Mouse (Mus musculus): ENCODE results near the gene Sgsm3. TPM values are rescaled to one million over a fixed set of nuclear protein-coding genes. Genes with fewer than 3 reads are reported as not detected.
A peak's percentile ranks its signal among the peaks of the same experiment; 100 is the strongest.

Sgsm3 gene
- polyA plus RNA-seq, 1 experiment from 2014 or later: 11.0 TPM

DNA sequence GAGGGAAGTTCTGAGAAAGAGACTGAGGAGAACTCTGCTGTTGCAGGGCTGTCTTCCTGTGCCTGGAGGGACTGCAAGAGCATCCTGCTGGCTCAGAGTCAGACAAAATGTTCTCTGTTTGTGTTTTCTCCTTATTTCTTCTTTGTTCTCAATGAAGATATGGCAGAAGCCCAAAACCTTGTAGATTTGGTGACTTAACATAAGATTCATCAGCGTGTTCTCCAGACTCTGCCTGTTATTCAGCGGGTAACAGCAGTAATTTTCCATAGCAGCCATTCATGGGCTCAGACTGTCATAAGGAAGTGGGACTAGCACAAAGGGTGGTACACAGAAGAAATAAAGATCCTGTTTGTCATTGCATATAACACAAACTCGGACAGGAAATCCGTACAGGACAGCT, 2.0 kb downstream of the Sgsm3 start:
- no peak for DNase-seq (ENCODE audit: low spot score)

DNA sequence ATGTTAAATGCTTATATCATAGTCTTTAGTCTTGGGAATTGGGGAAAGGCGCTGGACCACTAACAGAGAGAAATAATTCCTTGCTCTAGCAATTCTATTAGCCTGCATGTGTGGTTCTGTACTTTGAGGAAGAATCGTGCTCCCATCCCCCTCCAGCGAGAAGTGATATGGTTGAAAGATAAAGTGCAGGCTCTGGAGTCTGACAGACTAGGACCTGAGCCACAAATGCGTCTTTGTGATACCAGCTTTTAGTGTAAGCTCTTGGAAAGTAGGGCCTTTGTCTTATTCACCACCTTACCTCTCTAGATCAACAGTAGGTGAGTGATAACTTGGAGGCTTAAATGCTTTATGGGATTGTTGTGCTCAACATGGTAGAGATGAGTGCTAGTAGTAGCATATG, 3.6 kb downstream of the Sgsm3 start:
- DNase-seq (ENCODE audit: low spot score): no peak

DNA sequence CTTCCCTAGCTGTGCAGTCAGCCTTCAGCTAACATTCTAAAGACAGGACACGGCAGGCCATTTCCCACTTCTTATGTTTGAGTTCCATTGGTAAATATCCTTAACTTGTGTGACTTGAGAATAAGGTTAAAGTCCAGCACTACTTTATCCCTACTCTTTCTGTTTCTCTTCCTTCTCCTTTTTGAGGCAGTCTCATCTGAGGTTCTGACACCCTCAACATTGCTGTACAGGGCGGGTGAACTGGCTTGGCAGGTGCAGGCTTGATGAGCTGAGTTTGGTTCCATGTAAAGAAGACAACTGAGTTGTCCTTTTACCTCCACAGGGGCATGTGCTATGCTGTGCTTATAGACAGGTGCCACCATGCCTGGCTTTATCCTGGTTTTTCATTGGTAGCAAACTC, 5.7 kb downstream of the Sgsm3 start:
- DNase-seq (ENCODE audit: low spot score): no peak

DNA sequence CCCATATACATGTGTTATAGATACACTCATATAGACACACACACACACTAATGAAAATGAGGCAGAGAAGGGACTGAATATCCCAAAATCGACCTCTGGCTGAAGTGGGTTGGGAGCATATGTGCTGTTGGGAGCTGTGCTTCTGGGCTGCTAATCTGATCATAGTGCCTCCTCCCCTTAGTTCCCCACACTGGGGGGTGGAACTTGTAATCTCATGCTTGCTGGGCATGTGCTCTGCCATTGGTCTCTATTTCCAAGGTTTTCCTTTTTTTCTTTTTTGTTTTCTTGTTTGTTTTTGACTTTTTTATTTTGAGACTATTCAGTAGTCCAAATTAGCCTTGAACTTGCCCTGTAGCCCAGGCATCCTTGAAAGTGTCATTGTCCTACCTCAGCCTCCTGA, 10.8 kb downstream of the Sgsm3 start:
- DNase-seq (ENCODE audit: low spot score): no peak

DNA sequence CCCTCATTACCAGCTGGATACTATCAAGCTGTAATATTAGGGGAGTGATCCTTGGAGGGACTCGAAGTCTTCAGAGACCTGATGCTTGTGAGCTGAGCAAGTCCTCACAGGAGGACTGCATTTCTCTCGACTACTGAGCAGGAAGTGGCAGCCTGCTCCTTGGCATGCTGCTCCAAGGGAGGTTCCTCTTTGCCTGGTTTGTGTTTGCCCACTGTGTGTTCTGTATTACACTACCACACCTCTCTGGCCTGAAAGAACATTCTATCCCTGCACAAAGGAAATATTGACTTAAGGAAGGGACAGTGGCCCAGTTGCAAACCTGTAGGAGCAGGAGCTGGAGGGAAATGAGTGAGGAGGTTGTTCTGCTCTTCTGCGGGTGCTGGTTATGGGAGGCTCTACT, 12.1 kb downstream of the Sgsm3 start:
- no peak for DNase-seq (ENCODE audit: low spot score)

DNA sequence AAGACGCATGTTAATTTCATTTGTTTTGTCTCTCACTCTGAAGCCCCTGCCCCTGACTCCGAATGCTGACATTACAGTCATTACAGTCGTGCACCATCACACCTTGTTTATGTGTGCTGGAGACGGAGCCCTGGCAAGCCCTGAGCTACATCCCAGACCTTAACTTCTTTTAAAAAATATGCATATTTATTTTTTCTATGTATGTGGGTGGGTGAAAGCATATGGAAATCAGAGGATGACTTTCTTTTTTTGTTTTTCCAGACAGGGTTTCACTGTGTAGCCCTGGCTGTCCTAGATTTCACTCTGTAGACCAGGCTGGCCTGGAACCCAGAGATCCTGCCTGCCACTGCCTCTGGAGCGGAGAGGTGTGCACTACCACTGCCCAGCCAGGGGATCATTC, 17.4 kb downstream of the Sgsm3 start:
- DNase-seq (ENCODE audit: low spot score): no peak

DNA sequence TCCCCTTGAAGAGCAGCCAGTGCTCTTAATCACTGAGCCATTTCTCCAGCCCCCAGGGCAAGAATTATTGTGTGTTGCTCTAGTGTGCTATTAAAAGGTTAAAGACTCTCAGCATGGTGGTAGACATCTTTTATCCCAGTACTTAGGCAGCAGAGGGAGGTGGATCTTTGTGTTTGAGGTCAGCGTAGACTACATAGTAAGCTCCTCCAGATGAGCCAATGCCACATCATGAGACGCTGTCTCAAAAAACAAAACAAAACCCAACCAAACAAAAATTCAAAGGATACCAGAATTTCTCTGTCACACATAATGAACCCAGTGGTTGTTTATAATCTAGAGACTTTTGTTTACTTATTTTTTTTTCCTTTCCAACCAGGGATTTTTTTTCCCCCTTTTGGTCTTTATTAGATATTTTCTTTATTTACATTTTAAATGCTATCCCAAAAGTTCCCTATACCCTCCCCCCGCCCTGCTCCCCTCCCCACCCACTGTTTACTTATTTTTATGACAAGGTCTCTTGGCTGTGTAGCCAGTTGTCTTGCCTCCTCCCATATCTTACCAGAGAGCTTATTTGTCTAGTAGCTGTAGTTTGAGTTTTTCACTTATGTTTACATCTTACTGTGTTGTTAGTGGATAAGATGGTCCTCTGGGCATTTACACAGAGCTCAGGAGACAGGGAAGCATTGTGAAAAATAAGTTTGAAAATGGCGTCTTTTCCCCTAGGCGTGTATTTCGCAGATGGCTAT, 18.7 kb downstream of the Sgsm3 start:
- DNase-seq (ENCODE audit: low spot score): no peak

DNA sequence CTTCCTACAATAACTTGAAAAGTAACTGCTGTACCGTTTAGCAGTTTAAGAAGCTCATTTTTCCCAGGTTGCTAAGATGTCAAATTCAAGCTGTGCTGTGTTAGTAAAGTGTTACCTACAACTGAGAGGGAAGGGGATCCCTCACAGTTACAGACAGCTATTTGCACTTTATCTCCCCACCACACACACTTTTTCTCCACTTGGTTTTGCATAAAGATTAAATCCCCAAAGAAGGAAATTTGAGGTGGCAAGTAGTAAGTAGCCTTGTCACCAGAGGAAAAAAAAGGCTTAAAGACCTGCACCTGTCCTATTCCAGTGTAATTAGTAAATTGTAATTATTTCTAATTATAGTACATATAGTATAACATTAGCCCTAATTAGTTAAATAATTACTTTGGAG, 19.5 kb downstream of the Sgsm3 start:
- no peak for DNase-seq (ENCODE audit: low spot score)

DNA sequence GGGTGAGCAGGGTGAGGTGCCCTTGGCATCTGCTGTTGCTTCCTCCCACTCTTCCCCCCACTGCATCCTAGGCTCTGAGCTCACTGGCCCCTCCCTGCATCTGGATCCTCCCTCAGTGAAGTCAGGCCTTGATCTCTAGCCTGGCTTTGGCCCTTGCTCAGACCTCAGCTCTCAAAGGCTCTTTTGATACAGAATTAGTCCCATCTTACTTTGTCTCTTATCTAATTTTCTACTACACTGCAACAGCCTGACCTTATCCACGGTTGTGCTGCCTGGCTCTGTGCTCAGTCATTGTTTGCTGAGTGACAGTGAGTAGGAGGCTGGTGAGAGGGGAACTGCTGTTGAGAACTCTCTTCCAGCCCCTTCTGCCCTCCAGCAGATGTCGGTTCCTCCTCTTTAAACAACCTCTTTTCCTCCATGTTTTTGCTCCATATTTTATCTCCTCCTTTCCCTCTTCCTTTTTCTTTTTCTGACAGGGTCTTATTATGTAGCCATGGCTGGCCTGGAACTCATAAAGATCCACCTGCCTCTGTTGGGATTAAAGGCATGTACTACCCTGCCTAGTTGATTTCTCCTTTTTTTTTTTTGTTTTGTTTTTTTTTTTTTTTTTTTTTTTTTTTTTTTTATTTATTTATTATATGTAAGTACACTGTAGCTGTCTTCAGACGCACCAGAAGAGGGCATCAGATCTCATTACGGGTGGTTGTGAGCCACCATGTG, 23.0 kb downstream of the Sgsm3 start:
- DNase-seq (ENCODE audit: low spot score): no peak

DNA sequence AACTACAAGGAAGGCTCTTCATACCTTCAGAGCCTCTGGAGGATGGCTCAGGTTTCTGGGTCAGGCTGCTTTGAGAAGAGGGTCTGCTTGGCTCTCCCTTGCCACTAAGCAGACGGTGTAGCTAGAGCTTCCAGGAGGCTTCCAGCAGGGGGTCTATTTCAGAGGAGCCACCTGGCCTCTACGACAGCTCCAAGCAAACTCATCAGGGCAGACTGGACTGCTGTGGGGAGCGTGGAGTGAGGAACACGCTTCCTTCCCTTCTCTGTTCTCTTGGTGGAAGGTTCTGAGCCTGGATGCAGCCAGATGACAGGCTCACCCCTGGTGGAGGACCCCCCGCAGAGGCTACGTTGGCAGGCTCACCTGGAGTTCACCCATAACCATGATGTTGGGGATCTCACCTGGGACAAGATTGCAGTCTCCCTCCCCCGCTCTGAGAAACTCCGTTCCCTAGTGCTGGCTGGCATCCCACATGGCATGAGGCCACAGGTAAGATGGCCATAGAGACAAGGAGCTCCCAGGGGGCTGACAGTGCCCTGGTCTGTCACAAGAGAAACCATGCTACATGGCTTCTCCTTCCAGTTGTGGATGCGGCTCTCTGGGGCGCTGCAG, 28.7 kb downstream of the Sgsm3 start:
- no peak for DNase-seq (ENCODE audit: low spot score)

DNA sequence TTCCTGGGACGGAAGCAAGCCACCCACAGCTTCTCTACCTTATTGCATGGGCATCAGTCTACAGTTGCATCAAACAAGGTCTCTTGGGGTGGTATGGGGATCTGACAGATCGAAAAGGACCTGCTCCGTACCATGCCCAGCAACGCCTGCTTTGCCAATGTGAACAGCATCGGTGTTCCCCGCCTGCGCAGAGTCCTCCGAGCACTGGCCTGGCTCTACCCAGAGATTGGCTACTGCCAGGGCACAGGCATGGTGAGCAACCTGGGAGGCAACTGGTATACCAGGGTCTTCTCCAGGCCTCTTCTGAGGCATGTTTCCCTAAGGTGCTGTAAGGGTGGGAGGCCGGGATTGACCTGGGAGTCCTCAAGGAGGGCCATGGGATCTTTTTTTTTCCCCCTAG, 29.8 kb downstream of the Sgsm3 start:
- no peak for DNase-seq (ENCODE audit: low spot score)

DNA sequence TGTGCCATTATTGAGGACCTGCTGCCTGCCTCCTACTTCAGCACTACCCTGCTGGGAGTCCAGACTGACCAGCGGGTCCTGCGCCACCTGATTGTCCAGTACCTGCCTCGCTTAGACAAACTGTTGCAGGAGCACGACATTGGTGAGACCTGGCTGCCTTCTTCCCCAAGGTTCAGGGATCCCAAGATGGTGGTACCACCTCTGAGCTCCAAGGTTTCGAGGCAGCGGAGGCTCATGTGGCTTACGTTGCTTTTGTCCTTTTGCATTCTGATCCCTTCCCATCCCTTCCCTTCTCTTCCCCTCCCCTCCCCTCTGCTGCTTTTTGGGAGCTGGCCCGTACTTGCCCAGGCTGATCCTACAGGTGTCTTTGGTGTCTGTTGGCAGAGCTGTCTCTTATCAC, 30.3 kb downstream of the Sgsm3 start:
- no peak for DNase-seq (ENCODE audit: low spot score)

DNA sequence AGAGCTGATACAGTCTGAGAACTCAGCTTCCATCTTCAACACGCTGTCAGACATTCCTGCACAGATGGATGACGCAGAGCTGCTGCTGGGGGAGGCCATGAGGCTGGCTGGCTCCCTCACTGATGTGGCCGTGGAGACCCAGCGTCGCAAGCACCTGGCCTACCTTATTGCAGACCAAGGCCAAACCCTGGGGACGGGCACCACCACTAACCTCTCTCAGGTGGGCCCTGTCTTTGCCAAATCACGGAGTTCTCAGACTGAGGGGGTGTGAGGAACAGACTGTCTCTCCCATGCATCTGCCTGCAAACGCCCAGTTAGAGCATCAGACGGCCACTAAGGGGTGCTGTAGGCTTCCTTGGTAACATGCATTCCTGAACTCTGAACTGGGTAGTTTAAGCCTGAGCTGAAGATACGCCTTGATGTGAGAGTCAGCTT, 31.1 kb downstream of the Sgsm3 start:
- DNase-seq (ENCODE audit: low spot score): peak; percentile 23

DNA sequence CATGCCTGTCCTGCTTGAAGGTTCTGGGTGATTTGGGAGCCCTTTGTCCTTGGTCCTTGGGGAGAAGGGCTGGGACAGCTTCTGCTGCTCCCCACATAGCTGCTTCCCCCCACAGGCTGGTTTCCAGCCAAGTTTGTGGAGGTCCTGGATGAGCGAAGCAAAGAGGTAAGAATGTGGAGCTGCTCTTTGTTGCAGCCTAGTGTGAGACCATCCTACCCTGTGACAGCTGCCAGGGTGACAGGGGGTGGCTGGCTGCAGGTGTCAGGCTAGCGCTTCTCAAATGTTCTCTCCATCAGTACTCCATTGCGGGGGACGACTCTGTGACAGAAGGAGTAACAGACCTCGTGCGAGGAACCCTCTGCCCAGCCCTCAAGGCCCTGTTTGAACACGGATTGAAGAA, 32.5 kb downstream of the Sgsm3 start:
- no peak for DNase-seq (ENCODE audit: low spot score)

DNA sequence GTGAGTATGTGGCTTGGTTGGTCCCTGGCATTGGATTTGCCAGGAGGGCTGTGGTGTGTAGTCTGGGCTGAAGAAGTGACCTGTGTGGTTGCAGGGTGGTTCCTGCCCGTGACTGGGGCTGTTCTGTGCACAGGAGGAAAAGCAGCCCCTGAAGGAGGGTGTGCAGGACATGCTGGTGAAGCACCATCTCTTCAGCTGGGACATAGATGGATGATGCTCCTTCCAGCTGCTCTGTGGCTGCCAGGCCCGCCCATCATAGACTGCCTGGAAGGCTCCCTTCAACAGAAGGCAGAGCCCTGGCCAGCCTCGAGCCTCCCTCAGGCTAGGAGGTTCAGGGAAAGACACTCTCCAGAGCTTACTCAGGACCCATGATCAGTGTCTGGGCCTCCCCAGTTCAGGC, 34.0 kb downstream of the Sgsm3 start:
- DNase-seq (ENCODE audit: low spot score): no peak

DNA sequence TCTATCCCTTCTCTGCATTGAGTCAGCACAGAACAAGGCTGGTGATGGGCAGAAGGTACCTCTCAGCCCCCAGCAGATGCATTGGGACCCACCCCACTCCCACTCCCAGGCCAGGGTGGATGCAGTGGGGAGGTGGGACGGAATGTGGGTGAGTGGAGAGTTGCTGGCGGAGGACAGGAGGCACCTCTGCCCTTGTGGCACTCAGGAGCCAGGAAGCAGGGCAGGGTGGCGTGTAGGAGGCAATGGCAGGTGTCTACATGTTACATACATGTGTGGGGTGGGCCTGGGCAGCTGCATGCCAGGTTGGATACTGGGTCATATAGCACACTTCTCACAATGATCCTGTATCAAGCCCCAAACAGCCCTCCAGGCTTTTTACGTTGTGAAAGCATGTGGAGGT, 34.8 kb downstream of the Sgsm3 start:
- no peak for DNase-seq (ENCODE audit: low spot score)

DNA sequence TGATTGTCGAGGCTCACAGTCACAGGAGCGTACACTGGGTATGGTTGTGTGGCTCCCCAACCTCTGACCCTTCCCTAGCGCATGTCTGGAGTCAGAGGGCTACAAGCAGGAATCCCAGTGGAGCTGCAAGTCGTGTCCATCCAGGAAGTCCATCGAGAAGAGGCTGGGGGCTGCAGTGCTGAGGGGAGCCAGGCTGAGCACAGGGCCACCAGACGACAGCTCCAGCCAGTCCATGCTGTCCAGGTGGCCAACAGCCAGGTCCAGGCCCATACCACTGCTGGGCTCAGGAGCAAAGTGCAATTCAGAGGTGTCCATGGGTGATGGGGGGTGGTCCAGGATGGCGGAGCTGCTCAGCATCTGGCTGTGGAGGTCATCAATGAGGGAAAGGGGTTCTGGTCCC, 35.6 kb downstream of the Sgsm3 start:
- no peak for DNase-seq (ENCODE audit: low spot score)

DNA sequence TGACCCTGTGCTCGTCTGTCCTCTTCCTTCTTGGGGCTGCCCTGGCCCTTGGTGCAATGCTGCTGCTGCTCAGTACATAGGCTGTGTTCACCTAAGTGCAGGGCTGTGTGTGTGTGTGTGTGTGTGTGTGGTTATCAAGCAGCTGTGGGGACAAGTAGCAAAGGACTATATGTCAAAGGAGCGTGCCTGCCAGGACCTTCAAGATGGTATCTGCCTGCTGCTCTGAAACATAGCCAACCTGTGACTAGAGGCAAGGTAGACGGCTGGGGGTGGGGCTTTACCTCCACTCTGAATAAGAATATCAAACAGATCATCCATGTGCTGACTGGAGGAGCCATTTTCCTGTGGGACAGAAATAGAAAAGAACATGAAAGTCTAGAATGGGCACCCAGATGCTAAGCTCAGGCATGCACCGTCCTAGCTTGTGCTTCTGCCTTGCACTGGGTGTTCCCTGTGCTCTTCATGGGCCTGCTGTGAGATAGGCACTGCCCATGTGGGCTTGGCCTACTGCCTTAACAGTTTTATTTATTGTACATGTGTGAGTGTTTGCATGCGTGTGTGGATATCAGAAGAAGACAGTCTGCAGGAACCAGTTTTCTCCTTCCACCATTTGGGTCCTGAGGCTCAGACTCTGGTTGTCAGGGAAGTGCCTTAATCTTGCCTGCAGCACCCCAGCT, 37.6 kb downstream of the Sgsm3 start:
- DNase-seq (ENCODE audit: low spot score): no peak

DNA sequence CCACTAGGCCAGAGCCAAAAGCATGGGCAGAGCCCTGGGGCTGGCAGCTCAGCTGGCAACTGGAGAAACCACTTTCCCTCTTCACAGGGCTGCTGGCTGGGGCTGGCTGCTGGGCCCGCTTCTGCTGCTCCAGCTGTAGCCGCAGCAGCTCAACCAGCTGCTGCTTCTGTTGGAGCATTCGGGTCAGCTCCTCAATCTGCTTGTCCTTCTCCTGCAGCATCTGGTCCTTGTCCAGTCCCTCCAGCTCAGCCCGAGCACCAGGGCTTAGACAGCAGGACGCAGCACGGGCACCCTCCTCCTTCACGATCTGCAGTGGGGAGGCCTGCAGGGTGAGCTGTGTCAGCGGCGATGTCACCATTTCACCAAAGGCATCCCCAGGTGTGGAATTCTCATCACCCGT, 38.9 kb downstream of the Sgsm3 start:
- no peak for DNase-seq (ENCODE audit: low spot score)

DNA sequence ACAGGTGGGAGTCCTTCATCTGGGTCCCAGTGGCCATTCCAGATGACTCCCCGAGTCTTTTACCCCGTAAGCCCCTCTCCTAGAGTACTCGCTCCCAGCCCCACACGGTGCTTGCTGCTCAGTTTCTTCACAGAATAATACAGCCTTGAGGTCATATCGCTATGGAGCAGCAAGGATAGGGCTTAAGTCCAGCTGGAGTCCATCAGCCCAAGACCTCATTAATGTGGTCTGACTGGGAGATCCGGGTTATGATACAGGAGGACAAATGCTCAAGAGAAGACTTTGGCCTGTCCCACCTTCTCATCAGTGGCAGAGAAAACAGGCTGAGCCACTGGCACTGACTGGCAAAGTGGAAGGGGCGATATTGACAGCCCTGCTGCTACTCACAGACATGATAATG, 39.7 kb downstream of the Sgsm3 start:
- no peak for DNase-seq (ENCODE audit: low spot score)

DNA sequence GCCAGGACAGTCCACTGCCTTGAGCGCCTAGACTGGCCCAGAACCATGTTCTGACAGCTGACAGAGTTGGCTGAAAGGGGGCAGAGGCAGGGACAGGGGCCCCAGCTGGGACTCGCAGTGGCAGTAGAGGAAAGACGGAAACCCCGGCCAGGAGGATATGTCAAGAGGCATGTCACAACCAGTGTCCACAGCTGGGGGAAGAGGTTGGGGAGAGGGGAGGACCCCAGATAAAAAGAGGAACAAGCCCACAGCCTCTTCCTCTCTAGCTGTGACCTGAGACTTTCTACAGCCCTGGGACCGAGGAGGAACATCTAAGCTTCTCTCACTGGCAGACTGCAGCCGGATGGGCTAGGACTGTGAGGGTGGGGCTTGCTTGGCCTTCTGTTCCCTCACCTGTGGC, 43.8 kb downstream of the Sgsm3 start:
- no peak for DNase-seq (ENCODE audit: low spot score)

DNA sequence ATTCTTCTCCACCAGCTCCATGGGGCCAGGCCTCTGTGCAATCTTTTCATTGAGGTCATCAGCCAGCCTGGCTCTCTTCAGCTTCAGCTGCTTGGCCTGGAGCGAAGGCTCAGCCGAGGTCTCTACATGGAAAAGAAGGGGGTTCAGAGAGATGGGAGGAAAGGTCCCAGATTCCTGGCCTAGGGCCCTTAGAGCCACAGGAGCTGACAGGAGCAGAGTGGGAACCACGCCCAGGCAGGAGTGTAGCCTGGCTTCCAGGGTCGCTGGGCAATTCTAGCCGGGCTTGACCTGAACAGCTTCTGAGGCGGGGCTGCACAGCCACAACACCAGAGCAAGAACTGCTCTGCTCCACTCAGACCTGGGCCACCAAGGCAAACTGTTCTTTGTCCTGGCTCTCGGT, 44.9 kb downstream of the Sgsm3 start:
- DNase-seq (ENCODE audit: low spot score): no peak

Measured in thymus, postnatal 0 days (tissue).